Mouse (Mus musculus): Measurements from ENCODE around the gene Tmem135. TPM values are rescaled to one million over a fixed set of nuclear protein-coding genes. Genes with fewer than 3 reads are reported as not detected.

Gene Tmem135
- total RNA-seq, 2 experiments from 2014 or later = 13.1 to 21.6 TPM

Small RNA genes within 50 kb of the gene (microRNA-seq; reads per million reads assigned to microRNA genes)
- 0 reads per million in 2 experiments for gene Gm22171 (ENCODE audit: borderline replicate concordance in 2 of 2)
- gene Gm24659 (ENCODE audit: borderline replicate concordance in 2 of 2) = 0 reads per million in 2 experiments

Other genes starting within 250 kb of the Tmem135 start
- 10 to 100 TPM; 22.0 to 39.9 TPM for gene Fzd4, start 133 bp upstream of the Tmem135 start, total RNA-seq (2021)
- gene Prss23, start 123.0 kb upstream of the Tmem135 start, total RNA-seq (2021) = 10 to 100 TPM; 43.0 to 50.5 TPM
- 100 to 1,000 TPM; 106 TPM for gene Me3, start 228.2 kb upstream of the Tmem135 start, total RNA-seq (2021)

Measured in gastrocnemius, postnatal 25 days (tissue).